Mouse (Mus musculus) heart, postnatal 0 days (tissue): Measurements from ENCODE around the gene Amigo1.

ENCODE experiments used
- CTCF ChIP-seq: IDR thresholded peaks from 2 replicates; pipeline ENCODE4 v1.5.1; 2016; ENCODE audit warnings: antibody characterized with exemption, control low read depth, low read depth
- EP300 ChIP-seq: IDR thresholded peaks from 2 replicates; pipeline ENCODE4 v1.6.1; 2016; ENCODE audit warnings: antibody characterized with exemption, low read depth

- no peak for TF ChIP-seq CTCF
- TF ChIP-seq EP300: no peak
These were observed 17.1 kb downstream of the Amigo1 start for GRCm38 (mm10) chr3:108203212-108203611.
